Mouse (Mus musculus): ENCODE measurements around the gene Slc35f1. TPM values are rescaled to one million over a fixed set of nuclear protein-coding genes. Genes with fewer than 3 reads are reported as not detected.

Gene Slc35f1
- polyA plus RNA-seq, 1 experiment = 32.4 TPM

- DNase-seq (ENCODE audit: extremely low spot score in 1 of 2, low spot score in 1 of 2) = no peak
These were observed 228.4 kb downstream of the Slc35f1 start for GRCm38 (mm10) chr10:52918715-52919114.

GRCm38 (mm10) chr10:52923143-52923542, 232.8 kb downstream of the Slc35f1 start:
- DNase-seq (ENCODE audit: extremely low spot score in 1 of 2, low spot score in 1 of 2) = peak in 1 of 2 experiments; percentile 53

GRCm38 (mm10) chr10:52926330-52926729, 236.0 kb downstream of the Slc35f1 start:
- peak; percentile 18 to 50 for DNase-seq (ENCODE audit: extremely low spot score in 1 of 2, low spot score in 1 of 2)

- DNase-seq (ENCODE audit: extremely low spot score in 1 of 2, low spot score in 1 of 2) = no peak
These were observed 241.8 kb downstream of the Slc35f1 start for GRCm38 (mm10) chr10:52932159-52932558.

GRCm38 (mm10) chr10:52934615-52935014, 244.3 kb downstream of the Slc35f1 start:
- no peak for DNase-seq (ENCODE audit: extremely low spot score in 1 of 2, low spot score in 1 of 2)

- no peak for DNase-seq (ENCODE audit: extremely low spot score in 1 of 2, low spot score in 1 of 2)
These were observed 249.9 kb downstream of the Slc35f1 start for GRCm38 (mm10) chr10:52940111-52940830.

- DNase-seq (ENCODE audit: extremely low spot score in 1 of 2, low spot score in 1 of 2) = no peak
These were observed 250.5 kb downstream of the Slc35f1 start for GRCm38 (mm10) chr10:52940831-52941216.

GRCm38 (mm10) chr10:52952581-52952980, 262.2 kb downstream of the Slc35f1 start:
- peak; percentile 37 to 73 for DNase-seq (ENCODE audit: extremely low spot score in 1 of 2, low spot score in 1 of 2)

GRCm38 (mm10) chr10:52956728-52957127, 266.4 kb downstream of the Slc35f1 start:
- DNase-seq (ENCODE audit: extremely low spot score in 1 of 2, low spot score in 1 of 2) = no peak

GRCm38 (mm10) chr10:52979251-52979650, 288.9 kb downstream of the Slc35f1 start:
- DNase-seq (ENCODE audit: extremely low spot score in 1 of 2, low spot score in 1 of 2) = no peak

- DNase-seq (ENCODE audit: extremely low spot score in 1 of 2, low spot score in 1 of 2) = peak; percentile 82 to 92
These were observed 292.5 kb downstream of the Slc35f1 start for GRCm38 (mm10) chr10:52982836-52983235.

GRCm38 (mm10) chr10:52992246-52992645, 301.9 kb downstream of the Slc35f1 start:
- peak; percentile 10 to 61 for DNase-seq (ENCODE audit: extremely low spot score in 1 of 2, low spot score in 1 of 2)

GRCm38 (mm10) chr10:52996886-52997285, 306.6 kb downstream of the Slc35f1 start:
- no peak for DNase-seq (ENCODE audit: extremely low spot score in 1 of 2, low spot score in 1 of 2)

GRCm38 (mm10) chr10:53001136-53001535, 310.8 kb downstream of the Slc35f1 start:
- DNase-seq (ENCODE audit: extremely low spot score in 1 of 2, low spot score in 1 of 2) = no peak

- no peak for DNase-seq (ENCODE audit: extremely low spot score in 1 of 2, low spot score in 1 of 2)
These were observed 316.2 kb downstream of the Slc35f1 start for GRCm38 (mm10) chr10:53006229-53007190.

- DNase-seq (ENCODE audit: extremely low spot score in 1 of 2, low spot score in 1 of 2) = no peak
These were observed 323.5 kb downstream of the Slc35f1 start for GRCm38 (mm10) chr10:53013878-53014277.

- no peak for DNase-seq (ENCODE audit: extremely low spot score in 1 of 2, low spot score in 1 of 2)
These were observed 338.1 kb downstream of the Slc35f1 start for GRCm38 (mm10) chr10:53028454-53028853.

- peak in 1 of 2 experiments; percentile 11 for DNase-seq (ENCODE audit: extremely low spot score in 1 of 2, low spot score in 1 of 2)
These were observed 344.9 kb downstream of the Slc35f1 start for GRCm38 (mm10) chr10:53035202-53035601.

- DNase-seq (ENCODE audit: extremely low spot score in 1 of 2, low spot score in 1 of 2) = no peak
These were observed 355.6 kb downstream of the Slc35f1 start for GRCm38 (mm10) chr10:53045931-53046330.

- no peak for DNase-seq (ENCODE audit: extremely low spot score in 1 of 2, low spot score in 1 of 2)
These were observed 362.2 kb downstream of the Slc35f1 start for GRCm38 (mm10) chr10:53052521-53052920.

- DNase-seq (ENCODE audit: extremely low spot score in 1 of 2, low spot score in 1 of 2) = peak in 1 of 2 experiments; percentile 44
These were observed 370.4 kb downstream of the Slc35f1 start for GRCm38 (mm10) chr10:53060745-53061144.

Measured in frontal cortex, adult 2 months (tissue).